In genomic region chr19:16557971-16558370, GRCm38 (mm10) we compare ENCODE assay signal across 9 mouse cellular contexts.
DNase-seq lines count a peak whose midpoint lies in the region; ATAC-seq and TF ChIP-seq lines count a peak whose summit lies in the region.
"Had no signal": no experiment of that assay in that cellular context is flagged by ENCODE, and none has a peak within 500 bp of the region (broad histone marks: within the 10 kb centered on the region; RNA-seq: fewer than 3 reads in every experiment).

No protein-coding gene starts in this region.

- TF ChIP-seq POLR2A in cerebellum, adult 2 months (IDR thresholded peaks at IDR 0.05; ENCODE audit: borderline replicate concordance, insufficient read depth, low read length): no peak

- H3K4me1 ChIP-seq in cerebellum, adult 2 months (ENCODE audit: control insufficient read depth, insufficient read depth, low read length): no peaks in the 10 kb centered on the region
- no peaks in the 10 kb centered on the region for H3K4me1 ChIP-seq in midbrain, postnatal 0 days (ENCODE audit: insufficient read depth, low read length)
- no peaks in the 10 kb centered on the region for H3K4me1 ChIP-seq in midbrain, embryonic 13.5 days (replicated peaks)

- no peaks in the 10 kb centered on the region for H3K36me3 ChIP-seq in midbrain, postnatal 0 days (ENCODE audit: insufficient read depth, low read length)
- H3K36me3 ChIP-seq in midbrain, embryonic 13.5 days: no peaks in the 10 kb centered on the region
- H3K36me3 ChIP-seq: limb, embryonic 13.5 days had no signal

- ATAC-seq in midbrain, postnatal 0 days (ENCODE audit: low FRiP score): no peak
- ATAC-seq in midbrain, embryonic 13.5 days: no peak
- ATAC-seq in hematopoietic stem cell, adult 5-6 weeks (replicated peaks in 1 of 2; ENCODE audit: insufficient read depth in 1 of 2, low FRiP score in 2 of 2, low TSS enrichment in 1 of 2, low read depth in 1 of 2, poor library complexity in 2 of 2, severe bottlenecking in 2 of 2): 0 out of 4 replicates have a peak, but pooled peaks have one; percentile 42 to 53

- peak; percentile 56 for TF ChIP-seq CTCF in cerebellum, adult 2 months (IDR thresholded peaks at IDR 0.05; ENCODE audit: borderline replicate concordance, insufficient read depth, low read depth, low read length)
- TF ChIP-seq CTCF in midbrain, postnatal 0 days (IDR thresholded peaks at IDR 0.05): peak; percentile 56

- H3K4me3 ChIP-seq in cerebellum, adult 2 months (replicated peaks; ENCODE audit: insufficient read depth, low read depth, low read length): no peak overlapping the region
- H3K4me3 ChIP-seq in midbrain, postnatal 0 days (ENCODE audit: low read depth, low read length): no peak overlapping the region
- no peak overlapping the region for H3K4me3 ChIP-seq in midbrain, embryonic 13.5 days (replicated peaks)
- H3K4me3 ChIP-seq: limb, embryonic 13.5 days had no signal

- no peak overlapping the region for H3K27ac ChIP-seq in cerebellum, adult 2 months (ENCODE audit: insufficient read depth, low read length)
- no peak overlapping the region for H3K27ac ChIP-seq in midbrain, postnatal 0 days (ENCODE audit: low read depth, low read length)
- H3K27ac ChIP-seq in midbrain, embryonic 13.5 days: no peak overlapping the region
- H3K27ac ChIP-seq: limb, embryonic 13.5 days had no signal

- no peak for DNase-seq in cerebellum, adult 2 months
- DNase-seq in cerebellum, adult 18-20 months: no peak
- no peak for DNase-seq in midbrain, postnatal 0 days (ENCODE audit: low spot score)
- DNase-seq in thymus, postnatal 25 days: peak; percentile 26
- no peak for DNase-seq in right cerebral cortex, postnatal 36 days (ENCODE audit: low spot score in 2 of 2)
- no peak for DNase-seq in spleen, adult 12 weeks (ENCODE audit: low spot score)

- no peaks in the 10 kb centered on the region for H3K27me3 ChIP-seq in cerebellum, adult 2 months (ENCODE audit: control insufficient read depth, insufficient read depth, low read length)
- no peaks in the 10 kb centered on the region for H3K27me3 ChIP-seq in midbrain, postnatal 0 days (ENCODE audit: insufficient read depth, low read length)
- H3K27me3 ChIP-seq in midbrain, embryonic 13.5 days: no peaks in the 10 kb centered on the region
- H3K27me3 ChIP-seq: limb, embryonic 13.5 days had no signal

- no peak overlapping the region for H3K4me2 ChIP-seq in midbrain, postnatal 0 days (ENCODE audit: low read depth, low read length, poor library complexity, severe bottlenecking)
- no peak overlapping the region for H3K4me2 ChIP-seq in midbrain, embryonic 13.5 days (replicated peaks)
- H3K4me2 ChIP-seq: limb, embryonic 13.5 days had no signal

- no peak overlapping the region for H3K9ac ChIP-seq in midbrain, postnatal 0 days (replicated peaks; ENCODE audit: low read length, poor library complexity, severe bottlenecking)
- H3K9ac ChIP-seq in midbrain, embryonic 13.5 days (replicated peaks): no peak overlapping the region
- H3K9ac ChIP-seq: limb, embryonic 13.5 days had no signal

- 81% methylated on average over 5 of the region's 5 CpGs for WGBS in cerebellum, adult 2 months
- 74% methylated on average over 5 of the region's 5 CpGs for WGBS in midbrain, postnatal 0 days
- WGBS in midbrain, embryonic 13.5 days: 73% methylated on average over 5 of the region's 5 CpGs

- H3K9me3 ChIP-seq in midbrain, postnatal 0 days (ENCODE audit: low read length): no peaks in the 10 kb centered on the region
- no peaks in the 10 kb centered on the region for H3K9me3 ChIP-seq in midbrain, embryonic 13.5 days
- H3K9me3 ChIP-seq: limb, embryonic 13.5 days had no signal

Comparison
In these comparisons a context has a peak if more than half of its experiments do, and no peak if none do; other contexts are left out.
1. ATAC-seq: peak in hematopoietic stem cell, adult 5-6 weeks (2 of 2); none in midbrain, postnatal 0 days (single experiment) and midbrain, embryonic 13.5 days (single experiment).